Mouse (Mus musculus): ENCODE data around the gene Emilin1.

Emilin1 gene

GRCm38 (mm10) chr5:30959966-30960501, 46.8 kb downstream of the Emilin1 start, which contains the start of gene Preb:
TSS of gene Preb (minus strand) at chr5:30960361.
- DNase-seq (ENCODE audit: low spot score), result peak; percentile 99

- no peak for DNase-seq (ENCODE audit: low spot score)
Measured at GRCm38 (mm10) chr5:30960814-30961213, 47.6 kb downstream of the Emilin1 start.

DNA sequence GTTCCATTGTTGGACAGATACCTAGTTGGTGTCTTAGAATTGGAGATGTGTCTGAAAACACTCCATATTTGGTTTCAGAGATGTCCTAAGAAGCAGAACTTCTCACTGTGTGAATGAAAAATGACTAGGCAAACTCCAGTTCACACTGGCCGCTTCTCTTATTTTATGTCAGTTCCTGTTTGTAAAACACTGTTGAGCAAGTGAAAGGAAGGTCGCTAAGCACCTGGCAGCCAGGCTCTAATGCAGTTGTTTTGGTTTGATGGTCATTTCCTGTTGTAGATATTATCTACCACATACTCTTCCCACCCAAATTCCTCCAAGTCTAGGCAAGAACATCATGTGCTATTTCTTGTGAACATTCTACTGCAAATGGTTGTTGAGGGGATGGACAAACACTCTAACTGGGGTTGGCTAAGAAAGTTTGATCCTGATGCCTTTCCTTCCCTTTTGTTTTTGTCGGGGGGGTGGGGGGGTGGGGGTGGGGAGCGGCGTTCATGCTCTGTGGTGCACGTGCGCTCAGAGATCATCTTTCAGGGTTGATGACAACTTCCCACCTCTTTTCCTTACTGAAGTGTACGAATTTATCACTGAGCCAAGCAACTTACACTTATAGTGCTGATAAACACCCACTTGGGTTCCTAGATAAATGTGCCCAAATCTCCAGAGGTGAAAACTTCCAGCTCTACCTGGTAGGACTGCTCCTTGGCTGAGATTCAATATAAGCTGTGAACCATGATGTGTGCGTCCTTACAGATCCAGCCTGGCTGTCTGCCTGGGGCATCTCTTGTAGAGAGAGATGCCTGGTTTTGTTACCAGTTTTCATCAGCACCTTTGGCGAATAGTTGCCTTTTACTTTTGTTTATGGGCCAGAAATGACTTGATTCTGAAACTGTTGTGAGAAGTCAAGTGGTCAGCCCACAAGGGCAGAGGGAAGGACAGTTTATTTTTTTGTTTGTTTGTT, 48.6 kb downstream of the Emilin1 start:
- DNase-seq (ENCODE audit: low spot score), result no peak

- DNase-seq (ENCODE audit: low spot score), result no peak
Measured at GRCm38 (mm10) chr5:30963916-30964315, 50.7 kb downstream of the Emilin1 start.

DNA sequence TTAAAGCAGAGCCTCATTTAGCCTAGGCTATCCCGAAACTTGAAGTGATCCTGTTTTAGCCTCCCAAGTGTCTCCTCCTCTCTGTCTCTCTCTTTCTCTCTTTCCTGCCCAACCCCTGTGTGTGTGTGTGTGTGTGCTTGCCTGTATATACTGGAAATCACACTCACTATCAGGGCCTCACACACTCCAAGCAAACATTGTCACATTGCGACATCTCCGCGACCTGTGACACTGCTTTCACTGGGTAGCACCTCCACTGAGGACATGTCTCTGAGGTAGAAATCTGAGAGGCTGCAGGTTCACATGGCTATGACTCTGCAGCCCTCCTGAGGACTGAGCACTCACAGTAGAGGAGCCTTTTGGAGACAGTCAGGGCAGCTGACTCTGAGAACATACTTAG, 53.0 kb downstream of the Emilin1 start:
- DNase-seq (ENCODE audit: low spot score), result no peak

DNA sequence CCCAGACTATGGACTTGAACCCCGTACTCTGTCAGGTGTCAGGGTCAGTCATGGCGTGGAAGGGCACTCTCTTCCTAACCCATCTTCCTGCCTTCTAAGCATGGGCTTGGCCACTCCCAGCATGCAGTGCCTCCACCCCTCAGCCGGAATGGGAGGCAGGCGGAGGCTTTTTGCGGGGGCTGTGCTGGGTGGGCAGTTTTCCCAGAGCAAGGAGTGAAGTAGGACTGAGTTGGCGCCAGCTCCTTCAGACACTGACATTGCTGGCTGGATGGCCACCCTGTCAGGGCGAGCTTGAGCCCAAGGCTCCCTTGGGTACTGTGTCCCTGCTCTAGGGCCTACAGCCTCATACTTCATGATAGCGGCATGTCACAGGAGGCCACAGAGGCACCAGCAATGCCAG, 55.2 kb downstream of the Emilin1 start, which contains the start of gene Tcf23:
Tcf23 (plus strand) TSS at position 247 of the 400 bp plus-strand sequence.
- DNase-seq (ENCODE audit: low spot score), result peak; percentile 77

GRCm38 (mm10) chr5:30969440-30969839, 56.2 kb downstream of the Emilin1 start:
- DNase-seq (ENCODE audit: low spot score), result no peak

Measured in ovary, postnatal 36 days (tissue).